Mouse (Mus musculus) testis, postnatal 10 days (tissue): Measurements from ENCODE around the gene Gipr.
"Not testable (repeated sequence)": the region's sequence is repeated elsewhere in the genome, so short reads cannot be mapped to it uniquely, and the experiment has no call there.

Experiments
- DNase-seq: peaks from one replicate; pipeline ENCODE4 v3.0.0; 2021; ENCODE audit warnings: low spot score

Gene Gipr

DNA sequence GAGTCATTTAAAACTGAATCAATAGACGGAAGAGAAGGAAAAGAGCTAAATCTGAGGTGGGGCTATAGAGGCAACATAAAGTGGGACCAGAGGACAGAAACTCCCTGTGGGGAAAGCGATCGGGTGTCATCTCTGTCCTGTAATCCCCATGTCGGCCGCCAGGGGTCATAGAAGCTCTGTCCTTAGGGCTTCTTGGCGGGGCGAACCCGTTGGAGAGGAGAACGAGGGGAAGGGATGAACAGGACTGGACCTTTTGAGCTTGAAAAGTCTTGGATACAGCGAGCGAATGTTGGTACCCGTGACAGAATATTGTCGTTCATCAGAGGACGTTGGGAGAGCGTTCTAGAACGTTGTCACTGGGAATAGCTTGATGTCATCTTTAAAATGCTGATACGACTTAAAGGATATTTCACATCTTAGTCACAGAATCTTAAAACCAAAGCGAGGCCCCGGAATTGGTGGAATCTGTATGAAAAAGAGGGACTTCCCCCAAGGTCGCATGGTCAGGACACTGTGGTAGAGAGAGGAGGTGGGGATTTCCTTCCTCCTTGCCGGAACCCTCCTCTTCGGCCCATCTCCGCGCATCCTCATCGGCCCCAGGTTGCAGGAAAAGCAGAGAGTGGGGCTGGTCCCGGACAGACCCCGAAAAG lies 12.6 kb upstream of the Gipr start:
- DNase-seq = peak; percentile 86

- no peak for DNase-seq
Observed at GRCm38 (mm10) chr7:19178035-19178434, 12.1 kb upstream of the Gipr start.

DNA sequence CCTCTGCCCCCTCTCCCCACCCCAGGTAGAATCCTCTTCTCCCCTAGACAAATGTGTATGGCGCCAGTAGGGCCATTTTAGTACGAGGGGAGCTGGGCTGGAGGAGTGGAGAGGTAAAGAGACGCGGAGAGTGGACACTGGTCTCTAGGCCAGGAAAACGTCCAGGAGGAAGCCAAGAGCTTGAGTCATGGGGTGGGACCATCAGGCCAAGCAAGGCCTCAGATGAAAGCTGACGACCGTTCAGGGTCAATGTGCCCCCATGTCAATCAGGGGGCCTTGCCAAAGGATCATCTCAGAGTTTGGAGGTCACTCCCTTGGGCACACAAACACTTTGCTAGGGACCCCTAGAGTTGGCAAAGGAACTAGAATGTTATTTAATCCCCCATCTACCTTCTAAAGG lies 11.3 kb upstream of the Gipr start:
- no peak for DNase-seq

DNA sequence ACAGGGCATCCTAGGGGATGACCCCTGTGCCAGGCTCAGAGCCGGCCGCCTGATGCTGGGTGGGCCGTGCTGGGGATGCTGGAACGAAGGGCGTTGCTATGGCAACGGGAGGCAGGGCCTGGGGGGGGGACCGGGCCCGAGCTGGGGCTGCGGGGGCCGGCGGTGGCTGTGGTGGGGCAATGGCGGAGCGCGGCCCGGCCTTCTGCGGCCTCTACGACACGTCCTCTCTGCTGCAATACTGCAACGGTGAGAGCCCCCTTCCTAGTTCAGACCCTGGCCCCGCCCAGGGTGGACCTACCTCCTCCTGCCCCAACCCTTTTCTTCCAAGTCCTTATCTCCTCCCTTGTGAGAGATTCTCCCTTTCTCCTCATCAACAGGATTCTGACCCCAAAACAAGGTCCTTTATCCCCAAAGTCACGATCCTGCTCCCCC lies 10.6 kb upstream of the Gipr start:
- DNase-seq = no peak

DNA sequence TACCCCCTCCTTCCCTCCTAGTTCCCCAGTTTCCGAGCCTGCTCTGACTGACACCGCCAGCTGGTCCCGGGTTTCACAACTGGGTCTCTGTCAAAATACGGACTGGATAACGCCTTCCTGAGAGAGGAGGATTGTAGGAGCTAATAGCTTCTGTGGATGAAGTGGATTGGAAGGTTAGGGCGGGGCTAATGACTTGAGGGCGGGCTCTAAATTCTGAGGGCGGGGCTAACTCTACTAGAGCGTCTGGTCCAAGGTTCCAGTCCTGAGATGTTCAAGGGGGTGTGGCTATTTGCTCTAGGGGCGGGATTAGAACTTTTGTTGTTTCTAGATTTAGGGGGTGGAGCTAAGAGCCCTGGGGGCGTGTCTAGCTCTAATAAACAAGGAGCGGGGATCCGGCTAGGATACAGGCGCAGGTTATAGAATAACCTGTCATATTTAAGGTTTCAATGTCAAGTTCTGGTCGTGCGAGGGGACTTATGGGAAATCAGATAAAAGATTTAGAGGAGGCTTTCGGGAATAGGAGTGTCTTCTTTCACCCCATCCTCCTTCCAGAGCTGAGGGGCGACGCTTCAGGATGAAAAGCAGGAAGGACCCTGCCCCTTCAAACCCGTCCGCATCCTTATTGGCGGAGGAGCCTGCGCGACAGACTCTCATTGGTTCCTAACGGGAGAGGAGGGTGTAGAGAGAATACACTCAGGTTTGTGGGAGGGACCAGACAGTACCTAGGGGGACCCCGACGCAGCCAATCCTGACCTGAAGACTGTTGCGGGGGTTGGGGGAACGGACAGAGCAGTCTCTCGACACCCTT lies 10.0 kb upstream of the Gipr start, which contains the start of gene Eml2:
Eml2 (plus strand) TSS at position 714 of the 808 bp plus-strand sequence.
- DNase-seq = peak; percentile 74

DNA sequence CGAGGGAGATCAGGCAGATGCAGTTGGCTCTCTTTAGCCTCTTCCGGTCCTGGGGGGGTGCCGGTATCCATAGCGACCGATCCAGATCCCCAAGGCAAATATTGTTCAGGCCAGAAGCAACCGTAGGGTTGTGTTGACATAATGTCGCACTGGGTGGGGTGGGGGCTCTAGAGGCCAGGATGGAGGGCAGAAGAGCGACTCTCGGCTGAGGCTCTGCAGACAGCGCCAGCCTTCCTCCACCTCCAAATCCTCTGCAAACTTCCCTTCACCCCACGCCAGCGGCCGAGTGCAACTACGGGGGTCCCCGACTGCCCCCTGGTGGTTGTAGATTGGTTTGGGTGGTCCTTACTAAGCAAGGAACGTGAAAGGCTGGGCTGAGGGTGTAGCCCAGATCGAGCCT lies 6.9 kb upstream of the Gipr start:
- DNase-seq = peak; percentile 95

GRCm38 (mm10) chr7:19171831-19172230 lies 5.9 kb upstream of the Gipr start:
- DNase-seq = no peak

GRCm38 (mm10) chr7:19170142-19170541 lies 4.2 kb upstream of the Gipr start:
- DNase-seq = no peak

DNA sequence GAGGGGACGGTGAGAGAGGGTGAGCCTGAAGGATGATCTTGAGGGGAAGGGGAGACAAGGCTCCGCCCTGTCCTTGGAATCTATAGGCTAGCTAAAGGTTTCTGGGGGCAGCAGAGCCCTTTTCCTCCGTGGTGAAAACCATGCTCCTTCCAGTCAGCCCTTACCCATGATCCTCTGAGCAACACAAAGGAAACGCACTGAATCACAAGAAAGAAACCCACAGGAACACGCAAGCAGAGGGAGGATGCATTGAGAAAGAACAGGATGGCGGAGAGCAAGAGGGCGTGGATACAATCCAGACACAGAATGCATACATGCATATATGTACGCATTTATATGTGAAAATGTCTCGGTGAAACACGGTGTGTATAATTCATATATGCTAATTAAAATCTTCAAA lies 3.6 kb upstream of the Gipr start:
- DNase-seq = no peak

GRCm38 (mm10) chr7:19166990-19167389 lies 1.1 kb upstream of the Gipr start:
- DNase-seq = no peak

GRCm38 (mm10) chr7:19164978-19165377 lies 949 bp downstream of the Gipr start:
- peak; percentile 62 for DNase-seq

DNA sequence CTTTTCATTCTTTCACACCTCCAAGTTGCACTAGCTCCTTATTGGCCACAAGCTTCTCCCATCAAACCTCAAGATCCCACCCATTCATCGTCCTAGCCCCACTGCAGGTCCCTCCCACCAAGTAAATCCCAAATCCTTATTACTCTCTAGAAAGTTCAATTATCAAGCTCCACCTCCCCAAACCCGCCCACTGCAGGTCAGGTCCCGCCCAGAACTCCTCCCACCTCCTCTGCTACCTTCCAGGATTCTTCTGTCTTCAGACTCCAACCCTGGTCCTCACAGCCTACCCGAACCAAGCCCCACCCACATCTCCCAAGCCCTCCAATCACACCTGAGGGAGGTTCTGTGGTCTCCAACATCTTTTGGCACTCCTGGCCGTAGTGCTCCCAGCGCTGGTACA lies 1.7 kb downstream of the Gipr start:
- peak; percentile 61 for DNase-seq

DNA sequence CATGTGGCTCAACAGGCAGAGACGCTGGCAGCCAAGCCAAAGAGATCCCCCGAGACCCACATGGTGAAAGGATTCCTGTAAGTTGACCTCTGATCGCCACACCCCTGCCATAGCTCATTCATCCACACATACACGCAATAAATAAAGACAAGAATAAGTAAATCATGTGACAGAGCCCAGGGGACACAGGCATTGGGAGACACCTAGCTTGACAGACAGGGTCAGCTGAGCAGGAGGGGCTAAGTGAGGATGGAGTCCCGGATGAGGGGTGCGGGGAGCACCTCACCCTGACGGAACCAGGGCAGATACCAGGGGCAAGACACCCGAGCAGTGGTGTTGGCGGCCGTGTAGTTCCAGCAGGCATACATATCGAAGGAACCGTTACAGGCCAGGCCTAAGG lies 2.2 kb downstream of the Gipr start:
- no peak for DNase-seq

DNA sequence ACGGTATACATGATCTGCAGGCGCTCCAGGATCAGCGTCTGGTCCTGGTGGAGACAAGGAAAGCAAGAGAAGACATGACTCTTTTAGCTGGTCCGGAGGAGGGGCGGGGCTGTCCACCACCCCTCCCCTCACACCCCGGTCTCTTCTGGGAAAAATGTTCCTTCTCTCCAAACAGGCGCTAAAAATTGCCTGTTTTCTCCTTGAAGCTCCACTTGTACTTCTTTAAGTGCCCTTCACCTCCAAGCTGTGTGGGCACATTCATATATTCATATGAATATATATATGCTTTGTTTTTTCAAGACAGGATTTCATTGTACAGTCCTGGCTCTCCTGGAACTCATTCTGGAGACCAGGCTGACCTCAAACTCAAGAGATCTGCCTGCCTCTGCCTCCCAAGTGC lies 3.0 kb downstream of the Gipr start:
- no peak for DNase-seq

DNA sequence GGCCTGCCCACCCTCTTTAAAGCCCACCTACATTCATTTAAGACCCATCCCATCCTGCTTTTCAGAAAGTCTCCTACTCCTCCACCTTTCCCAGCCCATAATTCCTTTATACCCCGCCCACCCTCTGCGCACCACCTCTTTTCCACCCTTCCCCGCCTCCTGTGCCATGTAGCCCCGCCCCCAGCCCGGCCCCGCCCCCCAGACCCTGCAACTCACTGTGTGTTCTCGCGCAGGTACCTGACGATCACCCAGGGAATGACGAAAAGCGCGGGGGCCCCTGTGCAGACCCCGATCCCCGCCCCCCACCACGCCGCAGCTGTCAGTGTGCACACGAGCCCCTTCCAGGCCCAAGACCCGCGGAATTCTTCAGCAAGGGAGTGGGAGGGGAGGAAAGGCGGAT lies 5.8 kb downstream of the Gipr start:
- no peak for DNase-seq

GRCm38 (mm10) chr7:19159411-19159810 lies 6.5 kb downstream of the Gipr start:
- DNase-seq = no peak

DNA sequence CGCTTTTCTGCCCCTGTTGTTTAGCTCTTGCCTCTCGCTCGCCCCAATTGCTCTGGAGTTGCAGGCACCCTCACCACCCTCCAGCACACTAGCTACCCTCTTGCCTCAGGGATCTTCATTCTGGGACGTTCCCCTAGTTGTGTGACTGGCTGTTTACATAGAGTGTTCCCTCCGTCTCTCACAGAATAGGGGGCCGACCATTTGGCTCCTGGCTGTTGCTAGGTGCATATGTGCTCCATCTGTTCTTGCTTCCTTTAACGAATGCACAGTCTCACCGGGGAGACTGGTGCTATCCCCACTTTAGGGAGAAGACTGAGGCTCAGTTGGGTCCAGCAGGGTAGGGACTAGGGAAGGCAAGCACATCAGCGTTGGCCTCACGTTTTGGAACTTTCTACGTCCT lies 7.3 kb downstream of the Gipr start:
- no peak for DNase-seq

- peak; percentile 95 for DNase-seq
Observed at GRCm38 (mm10) chr7:19157160-19157800, 8.6 kb downstream of the Gipr start.

GRCm38 (mm10) chr7:19155825-19156475 lies 10.0 kb downstream of the Gipr start:
- DNase-seq = no peak

DNA sequence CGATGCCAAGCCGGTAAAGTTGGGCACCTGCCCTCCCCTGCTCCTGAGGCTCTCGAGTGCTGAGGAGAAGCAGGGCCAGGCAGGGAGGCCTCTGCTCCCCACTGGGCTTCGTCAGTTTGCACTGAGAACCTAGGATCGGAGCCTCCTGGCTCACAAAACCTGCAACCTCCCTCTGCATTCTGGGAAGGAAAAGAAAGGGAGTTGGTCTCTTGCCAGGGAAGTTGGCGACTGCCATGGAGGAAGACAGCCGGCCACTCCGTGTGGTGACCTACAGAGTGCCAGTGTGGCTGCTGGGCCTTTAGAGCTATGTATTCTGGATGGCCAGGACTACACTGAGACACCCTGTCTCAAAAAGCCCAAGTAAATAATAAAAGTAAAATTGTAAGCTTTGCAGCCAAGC lies 11.1 kb downstream of the Gipr start:
- DNase-seq = no peak

- not testable (repeated sequence) for DNase-seq
Observed at GRCm38 (mm10) chr7:19151121-19151520, 14.8 kb downstream of the Gipr start.

DNA sequence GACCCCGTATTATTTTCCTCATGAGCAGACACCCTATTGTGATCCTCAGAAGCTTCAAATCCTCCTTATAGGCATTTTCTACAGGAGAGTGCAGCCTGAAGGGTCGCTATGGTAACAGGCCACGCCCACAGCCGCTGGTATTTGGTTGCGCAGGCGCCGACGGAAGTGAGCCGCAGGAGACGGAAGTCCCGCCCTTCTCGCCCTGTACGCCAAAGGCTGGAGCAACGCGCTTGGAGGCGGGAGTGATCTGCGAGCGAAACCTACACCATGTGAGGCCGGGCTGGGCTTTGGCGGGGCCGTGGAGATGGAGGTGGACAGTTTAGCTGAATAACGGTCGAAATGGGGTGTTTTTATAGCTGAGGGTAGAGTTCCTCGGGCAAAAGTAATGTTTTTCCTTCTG lies 16.3 kb downstream of the Gipr start, which contains the start of gene Snrpd2:
Snrpd2 (plus strand) TSS at position 97 of the 400 bp plus-strand sequence.
- peak; percentile 99 for DNase-seq
